Mouse (Mus musculus) cerebellum, adult 2 months (tissue): Measurements from ENCODE around the gene Rgl1.

ENCODE experiments used
- CTCF ChIP-seq: fragments of 200-500 bp; IDR thresholded peaks from 2 replicates; pipeline ENCODE4 v1.5.1; 2011; ENCODE audit warnings: low read depth, mild to moderate bottlenecking, control low read depth, low read length, moderate library complexity, borderline replicate concordance; ENCODE audit not compliant: insufficient read depth
- POLR2A ChIP-seq: fragments of 200-500 bp; IDR thresholded peaks from 2 replicates; pipeline ENCODE4 v1.6.1; 2011; ENCODE audit warnings: low read length, control low read depth, borderline replicate concordance; ENCODE audit not compliant: insufficient read depth

DNA sequence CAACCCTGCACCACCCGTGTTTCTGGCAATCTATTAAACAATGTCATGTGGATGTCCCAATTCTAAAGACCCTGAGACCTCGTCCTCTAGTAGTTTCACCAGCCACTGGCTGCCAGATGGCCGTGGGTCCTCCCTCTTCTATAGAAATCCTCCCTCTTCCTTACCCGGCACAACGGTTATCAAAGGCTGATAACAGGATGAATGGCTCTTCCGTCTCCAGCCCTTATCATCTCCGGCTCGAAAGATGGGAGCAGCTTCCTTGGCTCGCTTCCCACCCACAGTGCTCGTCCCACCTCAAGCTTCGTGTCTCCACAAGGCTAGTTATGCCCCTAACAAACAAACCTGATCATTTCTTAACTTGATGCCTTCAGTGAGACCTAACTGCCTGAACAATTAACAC is 242.9 kb downstream of the Rgl1 start:
- TF ChIP-seq CTCF (no peak), POLR2A (no peak)
